Mouse (Mus musculus): ENCODE results near the gene Large1.

DNA sequence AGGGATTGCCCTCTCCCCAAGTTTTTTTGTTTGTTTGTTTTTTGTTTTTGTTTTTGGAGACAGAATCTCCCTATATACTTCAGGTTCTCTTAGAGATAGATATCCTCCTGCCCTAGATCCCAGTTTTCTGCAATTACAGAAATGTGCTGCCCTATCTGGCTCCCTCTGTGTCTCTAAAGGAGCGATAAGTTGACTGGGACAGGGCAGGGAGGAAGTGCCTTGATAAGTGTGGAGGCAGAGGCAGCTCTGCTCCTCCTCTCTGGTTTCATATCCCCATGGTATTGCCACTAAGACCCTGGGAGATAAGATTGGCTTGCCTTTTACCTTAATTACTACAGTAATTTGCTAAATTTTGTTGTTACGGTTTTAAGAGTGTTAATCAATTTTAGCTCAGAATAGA, 256.4 kb downstream of the Large1 start:
- no peak for TF ChIP-seq MAFK (IDR thresholded peaks at IDR 0.05; ENCODE audit: insufficient read depth, low read depth, low read length)
- TF ChIP-seq CHD2 (IDR thresholded peaks at IDR 0.05; ENCODE audit: low read depth, low read length), result no peak
- no peak for TF ChIP-seq HCFC1 (IDR thresholded peaks at IDR 0.05; ENCODE audit: borderline replicate concordance, insufficient read depth, low read length)
- no peak for TF ChIP-seq ZNF384 (IDR thresholded peaks at IDR 0.05; ENCODE audit: low read depth, low read length)
- TF ChIP-seq ZC3H11A (IDR thresholded peaks at IDR 0.05; ENCODE audit: borderline replicate concordance, low read depth, low read length), result no peak
